Mouse (Mus musculus) cortical plate, adult 2 months (tissue): ENCODE measurements around the gene Gm6592.

Experiments used
- CTCF ChIP-seq: fragments of 200-500 bp; IDR thresholded peaks from 2 replicates; pipeline ENCODE4 v1.5.1; 2011; ENCODE audit warnings: mild to moderate bottlenecking, control low read depth, low read length; ENCODE audit not compliant: insufficient read depth; ENCODE audit errors: extremely low read depth
- POLR2A ChIP-seq: fragments of 200-500 bp; IDR thresholded peaks from 2 replicates; pipeline ENCODE4 v1.6.1; 2011; ENCODE audit warnings: mild to moderate bottlenecking, low read length, control low read depth; ENCODE audit not compliant: insufficient read depth; ENCODE audit errors: extremely low read depth

- TF ChIP-seq POLR2A = no peak
- no peak for TF ChIP-seq CTCF
Observed at GRCm38 (mm10) chrX:8892343-8893155, 48.8 kb downstream of the Gm6592 start, which contains the start of gene B630019K06Rik.
